Mouse (Mus musculus) cerebellum, adult 11 months (tissue): ENCODE measurements around the gene Gm7030.
"Not testable (repeated sequence)": the region's sequence is repeated elsewhere in the genome, so short reads cannot be mapped to it uniquely, and the experiment has no call there.

Source experiments
- DNase-seq: peaks from one replicate; pipeline ENCODE4 v3.0.0; 2022

The Gm7030 gene

DNA sequence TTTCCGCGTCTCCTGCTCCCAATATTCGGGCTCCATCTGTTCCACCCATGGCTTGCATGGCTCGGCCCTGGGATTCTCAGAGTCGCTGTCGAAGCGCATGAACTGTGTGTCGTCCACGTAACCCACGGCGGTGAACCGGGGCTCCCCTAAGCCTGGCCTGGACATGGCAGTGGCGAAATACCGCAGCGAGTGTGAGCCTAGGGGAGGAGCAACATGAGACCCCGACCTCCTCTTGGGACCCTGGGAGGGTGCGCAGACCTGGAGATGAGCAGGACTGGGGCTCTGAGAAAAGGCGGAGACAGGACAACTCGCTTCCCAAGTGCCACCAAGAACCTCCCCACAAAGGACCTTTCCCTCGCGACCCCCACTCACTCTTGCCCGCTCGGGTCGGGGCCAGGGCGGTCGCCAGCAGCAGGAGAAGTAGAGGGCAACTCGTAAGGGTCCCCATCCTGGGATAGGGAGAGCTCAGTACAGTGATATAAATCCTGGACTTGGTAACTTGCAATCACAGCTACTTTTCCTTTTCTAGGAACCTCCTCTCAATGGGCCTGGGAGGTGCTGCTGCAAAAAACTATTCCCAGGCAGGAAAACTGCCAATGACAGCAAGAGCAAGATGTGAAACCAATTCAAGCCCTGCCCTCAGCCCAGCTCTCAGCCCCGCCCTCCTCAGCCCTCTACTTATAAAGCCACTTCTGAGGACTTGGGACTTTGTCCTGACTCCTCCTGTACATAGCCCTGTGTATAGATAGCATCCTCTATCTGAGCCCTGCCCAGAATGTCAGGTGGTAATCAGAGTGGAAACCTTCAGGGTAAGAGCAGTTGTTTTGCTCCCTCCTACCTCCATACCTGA, at the start of gene Gm7030:
Gm7030 (minus strand) TSS at position 458 of the 850 bp plus-strand sequence.
- not testable (repeated sequence) for DNase-seq

DNA sequence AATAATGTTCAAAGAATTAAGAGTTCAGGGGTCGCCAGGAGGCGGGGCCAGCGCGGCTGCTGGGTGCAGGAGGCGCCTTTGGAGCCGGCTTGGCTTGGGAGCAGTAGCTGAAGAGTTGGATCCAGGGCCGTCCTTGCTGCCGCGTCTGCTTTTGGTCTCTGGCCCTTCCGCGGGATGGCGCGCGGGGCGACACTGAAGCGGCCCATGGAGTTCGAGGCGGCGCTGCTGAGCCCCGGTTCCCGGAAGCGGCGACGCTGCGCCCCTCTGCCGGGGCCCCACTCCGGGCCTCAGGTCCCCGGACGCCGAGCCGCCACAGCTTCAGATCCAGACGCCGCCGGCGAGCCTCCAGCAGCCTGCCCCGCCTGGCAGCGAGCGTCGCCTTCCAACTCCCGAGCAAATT, 49.7 kb upstream of the Gm7030 start:
- DNase-seq: not testable (repeated sequence)

DNA sequence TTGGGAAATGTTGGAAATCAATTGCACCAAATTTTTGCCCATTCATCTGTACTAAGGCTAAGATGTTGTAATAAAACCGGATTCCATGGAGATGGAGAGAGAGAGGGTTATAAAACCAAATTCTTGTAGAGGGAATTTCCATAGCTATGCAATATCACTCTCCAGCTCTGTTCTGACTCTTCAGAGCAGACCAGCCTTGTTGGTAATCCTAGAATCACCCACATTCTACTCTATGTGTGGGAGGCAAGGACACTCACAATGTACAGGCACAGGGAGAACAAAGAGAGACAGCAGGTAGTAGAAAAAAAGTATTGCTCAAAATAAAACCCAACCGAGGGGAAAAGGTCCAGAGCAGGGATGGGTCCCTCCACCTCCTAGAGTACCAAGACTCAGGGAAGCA, 46.9 kb upstream of the Gm7030 start:
- DNase-seq: not testable (repeated sequence)

DNA sequence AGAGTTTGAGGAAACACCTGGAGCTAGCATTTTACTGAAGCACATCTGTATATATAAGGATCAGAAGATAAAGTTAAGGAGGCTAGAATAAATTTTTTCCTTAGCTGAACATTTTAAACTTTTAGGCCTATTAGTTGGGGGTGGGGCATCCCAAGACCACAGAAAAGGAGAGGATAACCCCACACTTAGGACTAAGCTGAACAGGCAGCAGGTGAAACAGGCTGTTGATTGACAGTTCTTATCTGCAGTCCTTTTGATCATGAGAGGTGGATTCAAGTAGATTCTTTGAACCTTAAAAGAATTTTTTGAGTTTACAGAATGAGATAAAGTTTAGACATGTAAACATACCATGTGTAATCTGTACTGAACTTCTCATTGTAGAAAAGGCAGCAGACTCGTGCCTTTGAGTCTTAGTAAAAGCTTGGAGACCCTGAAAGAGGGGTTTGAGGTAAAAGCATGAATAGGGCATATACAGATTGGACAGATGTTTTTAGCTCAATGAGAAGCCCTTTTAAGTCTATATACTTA, 41.1 kb upstream of the Gm7030 start:
- no peak for DNase-seq

DNA sequence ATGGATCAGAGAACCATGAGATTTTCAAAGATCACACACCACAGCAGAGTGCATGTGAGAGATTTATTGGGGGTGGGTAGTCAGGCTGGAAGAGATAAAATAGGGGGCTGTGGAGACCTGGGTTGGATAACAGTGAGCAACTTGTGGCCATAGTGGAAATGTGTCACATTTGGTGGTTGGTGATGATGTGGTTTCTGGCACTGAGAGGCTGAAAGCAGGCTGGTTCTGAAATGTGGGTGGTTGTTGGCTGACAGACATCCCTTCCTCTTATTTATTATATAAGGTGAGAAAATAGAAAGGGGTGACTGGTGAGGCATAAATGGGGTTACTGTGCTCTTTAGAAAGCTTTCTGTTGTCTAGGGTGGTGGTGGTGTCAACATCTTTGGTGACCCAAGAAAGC, 40.5 kb upstream of the Gm7030 start:
- no peak for DNase-seq

DNA sequence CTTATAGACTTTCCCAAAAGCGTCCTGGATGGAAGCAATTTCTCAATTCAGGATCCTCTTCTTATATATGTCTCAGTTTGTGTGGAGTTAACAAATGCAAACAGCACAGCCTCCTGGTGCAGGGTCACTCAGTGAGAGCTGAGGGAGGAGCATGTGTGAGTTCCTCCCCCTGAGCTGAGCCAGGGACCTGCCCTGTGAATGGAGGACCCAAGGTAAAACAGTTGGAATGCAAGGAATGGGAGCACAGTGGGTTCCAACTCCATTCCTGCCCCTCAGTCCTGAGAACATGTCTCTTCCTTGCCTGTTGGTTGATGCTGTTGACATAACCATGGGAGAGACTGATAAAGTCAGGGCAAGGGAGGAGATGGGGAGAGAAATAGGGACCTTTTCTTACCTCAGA, 39.9 kb upstream of the Gm7030 start:
- not testable (repeated sequence) for DNase-seq

DNA sequence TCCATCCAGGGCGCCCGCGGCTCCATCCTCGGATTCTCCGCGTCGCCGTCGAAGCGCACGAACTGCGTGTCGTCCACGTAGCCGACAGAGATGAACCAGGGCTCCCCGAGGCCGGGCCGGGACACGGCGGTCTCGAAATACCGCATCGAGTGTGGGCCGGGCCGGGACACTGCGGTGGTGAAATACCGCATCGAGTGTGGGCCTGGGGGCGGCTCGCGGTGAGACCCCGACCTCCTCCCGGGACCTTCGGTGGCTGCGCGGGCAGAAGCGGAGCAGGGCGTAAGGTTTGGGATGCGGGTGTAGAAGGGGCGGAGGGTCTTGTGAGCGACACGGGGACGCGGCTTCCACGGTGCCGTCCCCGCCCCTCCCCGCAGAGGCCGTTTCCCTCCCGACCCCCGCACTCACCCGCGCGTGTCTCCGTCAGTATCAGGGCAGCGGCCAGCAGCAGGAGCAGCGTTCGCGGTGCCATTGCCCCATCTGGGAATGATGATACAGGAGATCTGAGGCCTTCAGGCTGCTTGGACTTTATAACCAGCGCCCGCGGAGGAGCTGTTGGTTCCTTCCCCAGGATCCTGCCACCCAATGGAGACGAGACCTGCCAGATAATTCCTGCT, 38.9 kb upstream of the Gm7030 start, which contains the start of gene Gm8909:
Gm8909 (minus strand) TSS at position 499 of the 614 bp plus-strand sequence.
- DNase-seq: no peak

DNA sequence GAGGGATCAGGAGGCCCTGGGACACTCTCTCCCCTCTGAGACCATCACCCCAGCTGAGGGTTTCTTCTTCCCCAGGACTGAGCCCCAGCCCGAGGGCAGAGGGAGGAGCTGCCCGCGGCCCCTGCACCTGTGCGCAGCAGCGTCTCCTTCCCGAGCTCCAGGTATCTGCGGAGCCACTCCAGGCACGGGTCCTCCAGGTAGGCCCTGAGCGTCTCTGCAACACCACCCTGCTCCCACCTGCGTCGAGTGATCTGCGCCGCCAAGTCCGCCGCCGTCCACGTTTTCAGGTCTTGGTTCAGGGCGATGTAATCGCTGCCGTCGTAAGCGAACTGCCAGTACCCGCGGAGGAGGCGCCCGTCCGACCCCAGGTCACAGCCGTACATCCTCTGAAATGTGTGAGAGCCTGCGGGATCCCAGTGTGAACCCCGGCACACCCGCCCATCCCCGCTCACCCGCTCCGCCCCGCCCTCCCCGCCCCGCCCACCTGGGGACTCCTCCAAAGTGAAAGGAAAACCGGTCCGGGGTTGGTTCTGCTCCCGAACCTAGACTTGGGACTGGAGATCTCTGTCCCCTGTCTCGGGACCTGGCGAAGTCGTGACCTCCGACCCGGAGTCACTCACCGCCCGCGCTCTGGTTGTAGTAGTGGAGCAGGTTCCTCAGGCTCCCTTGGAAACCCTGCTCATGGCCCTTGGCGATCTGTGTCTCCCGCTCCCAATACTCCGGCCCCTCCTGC, 38.2 kb upstream of the Gm7030 start:
- no peak for DNase-seq

DNA sequence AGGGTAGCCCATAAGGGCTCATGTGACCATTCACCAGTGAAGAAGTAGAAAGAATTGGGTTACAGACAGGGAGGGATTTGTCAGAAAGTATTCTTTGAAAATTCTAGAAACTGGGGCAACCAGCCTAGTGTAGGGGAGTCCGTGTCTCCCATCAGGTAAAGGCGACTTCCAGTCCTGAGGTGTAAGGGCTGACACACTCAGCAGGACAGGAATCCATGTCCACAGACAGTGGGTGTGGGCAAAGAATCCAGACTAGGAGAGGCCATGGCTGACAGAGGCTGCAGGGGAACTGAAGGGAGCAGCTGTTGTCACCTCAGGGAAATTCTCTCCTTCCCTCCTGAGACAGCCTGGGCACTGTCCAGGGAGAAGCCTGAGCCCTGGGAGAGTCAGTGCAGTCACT, 37.7 kb upstream of the Gm7030 start:
- not testable (repeated sequence) for DNase-seq

DNA sequence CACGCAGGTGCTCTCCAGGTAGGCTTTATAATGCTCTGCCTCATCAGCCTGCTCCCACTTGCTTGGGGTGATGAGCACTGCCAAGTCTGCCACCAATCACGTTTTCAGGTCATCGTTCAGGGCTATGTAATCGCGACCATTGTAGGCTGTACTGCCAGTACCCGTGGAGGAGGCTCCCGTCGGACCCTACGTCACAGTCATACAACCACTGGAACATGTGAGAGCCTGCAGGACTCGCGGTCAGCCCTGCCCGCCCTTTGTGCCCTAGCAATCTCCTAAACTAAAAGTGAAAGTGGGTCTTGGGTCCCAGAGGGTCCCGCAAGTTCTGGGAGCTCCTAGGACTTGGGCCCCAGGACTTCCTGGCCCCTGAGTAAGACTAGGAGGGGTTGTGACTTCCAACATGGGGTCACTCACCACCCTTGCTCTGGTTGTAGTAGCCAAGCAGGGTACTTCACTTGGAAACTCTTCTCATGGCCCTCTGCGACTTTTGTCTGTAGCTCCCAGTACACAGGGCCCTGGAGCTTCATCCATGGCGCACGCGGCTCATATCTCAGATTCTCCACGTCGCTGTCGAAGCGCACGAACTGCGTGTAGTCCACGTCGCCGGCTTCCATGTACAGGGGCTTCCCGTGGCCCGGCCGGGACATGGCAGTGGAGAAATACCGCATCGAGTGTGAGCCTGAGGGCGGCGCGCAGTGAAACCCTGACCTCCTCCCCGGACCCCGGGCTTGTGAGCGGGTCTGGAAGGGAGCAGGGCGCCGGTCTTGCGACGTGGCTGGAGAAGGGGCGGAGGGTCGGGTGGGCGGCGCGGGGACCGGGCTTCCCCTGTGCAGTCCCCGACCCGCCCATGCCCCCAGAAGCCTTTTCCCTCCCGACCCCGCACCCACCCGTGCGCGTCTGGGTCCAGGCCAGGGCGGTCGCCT, 32.2 kb upstream of the Gm7030 start:
- no peak for DNase-seq

DNA sequence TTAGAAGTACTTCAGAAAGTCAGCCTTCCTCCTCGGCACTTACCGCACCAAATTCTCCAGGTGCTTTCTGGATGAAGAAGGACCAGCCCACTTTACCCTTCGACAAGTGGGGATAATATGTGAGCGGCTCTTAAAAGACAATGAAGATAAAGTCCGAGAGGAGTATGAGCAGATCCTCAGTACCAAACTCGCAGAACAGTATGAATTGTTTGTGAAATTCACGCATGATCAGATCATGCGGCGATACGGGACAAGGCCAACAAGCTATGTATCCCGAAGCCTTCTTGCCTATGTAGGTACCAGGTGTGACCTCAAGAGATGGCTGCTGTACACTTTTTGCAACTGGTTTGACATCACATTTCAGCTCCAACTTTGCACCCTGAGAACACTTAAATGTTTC, 29.0 kb upstream of the Gm7030 start:
- not testable (repeated sequence) for DNase-seq

DNA sequence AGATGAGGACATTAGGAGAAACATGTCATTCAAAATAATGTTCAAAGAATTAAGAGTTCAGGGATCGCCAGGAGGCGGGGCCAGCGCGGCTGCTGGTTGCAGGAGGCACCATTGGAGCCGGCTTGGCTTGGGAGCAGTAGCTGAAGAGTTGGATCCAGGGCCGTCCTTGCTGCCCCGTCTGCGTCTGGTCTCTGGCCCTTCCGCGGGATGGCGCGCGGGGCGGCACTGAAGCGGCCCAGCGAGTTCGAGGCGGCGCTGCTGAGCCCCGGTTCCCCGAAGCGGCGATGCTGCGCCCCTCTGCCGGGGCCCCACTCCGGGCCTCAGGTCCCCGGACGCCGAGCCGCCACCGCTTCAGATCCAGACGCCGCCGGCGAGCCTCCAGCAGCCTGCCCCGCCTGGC, 28.6 kb upstream of the Gm7030 start:
- not testable (repeated sequence) for DNase-seq

DNA sequence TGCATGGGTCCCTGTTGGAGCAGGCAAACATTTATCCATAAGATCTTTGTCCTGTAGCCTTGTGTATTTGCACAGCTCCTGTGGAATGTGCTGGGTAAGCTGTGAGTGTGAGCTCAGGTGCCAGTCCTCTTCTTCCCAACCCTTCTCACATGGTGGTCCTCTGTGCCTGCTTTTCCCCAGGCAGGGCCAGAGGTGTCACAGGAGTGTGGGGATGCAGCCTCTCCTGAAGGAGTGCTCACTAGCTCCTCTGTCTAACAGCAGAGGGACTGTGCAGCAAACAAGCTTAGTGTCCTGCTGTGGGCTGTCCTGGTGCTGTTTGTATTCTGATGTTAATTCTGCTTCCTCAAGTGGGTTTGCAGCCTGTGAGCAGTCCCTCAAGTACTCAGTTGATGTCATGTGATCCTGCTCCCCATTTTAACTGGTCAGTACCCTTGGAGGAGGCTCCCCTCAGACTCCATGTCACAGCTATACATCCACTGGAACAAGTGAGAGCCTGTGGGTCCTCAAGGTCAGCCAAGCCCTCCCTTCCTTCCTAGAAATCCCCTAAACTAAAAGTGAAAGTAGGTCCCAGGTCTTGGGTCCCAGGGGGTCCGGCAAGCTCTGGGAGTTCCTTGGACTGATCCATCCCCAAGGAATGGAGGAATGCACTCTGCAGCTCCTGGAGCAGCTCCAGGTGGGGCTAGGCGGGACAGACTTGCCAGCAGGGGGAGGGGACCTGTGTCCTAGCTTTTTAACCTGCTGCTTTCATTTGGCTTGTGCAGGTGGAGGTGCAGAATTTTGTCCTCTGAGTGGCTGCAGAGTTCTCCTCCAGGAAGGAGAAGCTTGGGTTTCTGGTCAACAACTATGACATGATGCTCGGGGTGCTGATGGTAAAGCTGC, 25.3 kb upstream of the Gm7030 start:
- DNase-seq: no peak

DNA sequence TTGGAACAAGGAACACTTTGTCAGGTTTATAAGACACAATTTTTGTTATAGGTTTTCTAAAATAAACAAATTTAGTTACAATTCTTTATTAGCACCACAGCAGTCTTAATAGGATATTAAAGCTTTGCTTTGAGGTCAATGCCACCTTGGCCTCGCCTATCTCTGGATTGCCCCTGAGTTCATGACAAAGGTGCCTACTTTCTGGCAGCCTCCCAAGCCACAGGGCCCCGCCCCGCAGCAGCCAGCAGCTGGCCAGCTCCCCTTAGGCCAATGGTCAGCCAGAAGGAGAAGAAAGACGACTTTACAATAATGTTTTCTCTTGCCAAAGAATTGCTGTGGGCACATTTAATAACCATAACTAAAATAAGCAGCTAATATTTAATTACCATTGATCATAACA, 22.0 kb upstream of the Gm7030 start:
- DNase-seq: not testable (repeated sequence)

DNA sequence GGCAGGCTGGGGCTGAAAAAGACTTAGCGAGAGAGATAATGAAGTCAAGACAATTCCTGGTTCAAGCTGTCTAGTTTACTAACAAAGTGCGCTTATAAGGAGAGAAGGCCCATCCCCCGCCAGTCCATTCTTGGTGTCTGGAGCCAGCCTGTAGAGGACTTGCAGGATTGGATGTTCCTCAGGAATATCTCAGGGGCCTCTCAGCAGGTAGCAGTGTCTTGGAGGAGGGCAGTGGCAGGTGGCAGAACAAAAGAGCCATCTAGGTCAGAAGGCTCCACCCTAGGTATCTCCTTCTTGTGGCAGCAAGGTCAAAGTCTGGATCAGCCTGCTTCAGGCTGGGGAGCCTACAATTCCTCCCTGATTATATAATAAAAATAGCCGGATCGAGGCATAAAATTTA, 19.2 kb upstream of the Gm7030 start:
- not testable (repeated sequence) for DNase-seq

DNA sequence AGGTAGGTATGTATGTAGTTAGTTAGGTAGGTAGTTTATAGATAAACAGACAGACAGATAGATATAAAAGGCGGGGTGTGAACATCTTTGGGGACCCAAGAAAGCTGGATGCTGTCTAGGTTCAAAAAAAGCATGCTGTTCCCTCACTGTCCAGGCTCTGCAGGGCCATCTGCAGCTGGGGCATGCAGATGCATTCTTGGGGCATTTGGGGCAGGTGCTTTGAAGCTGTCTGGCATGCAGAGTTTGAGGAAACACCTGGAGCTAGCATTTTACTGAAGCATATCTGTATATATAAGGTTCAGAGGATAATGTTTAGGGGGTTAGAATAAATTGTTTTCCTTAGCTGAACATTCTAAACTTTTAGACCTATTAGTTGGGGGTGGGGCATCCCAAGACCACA, 17.7 kb upstream of the Gm7030 start:
- not testable (repeated sequence) for DNase-seq

DNA sequence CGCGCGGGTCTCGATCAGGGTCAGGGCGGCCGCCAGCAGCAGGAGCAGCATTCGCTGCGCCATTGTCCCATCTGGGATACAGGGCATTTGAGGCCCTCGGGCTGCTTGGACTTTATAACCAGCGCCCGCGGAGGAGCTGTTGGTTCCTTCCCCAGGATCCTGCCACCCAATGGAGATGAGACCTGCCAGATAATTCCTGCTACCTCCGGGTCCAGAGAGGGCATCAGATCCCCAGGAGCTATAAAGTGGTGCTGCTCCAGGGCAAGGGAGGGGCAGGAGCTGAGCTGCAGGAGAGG, 16.6 kb upstream of the Gm7030 start:
- DNase-seq: not testable (repeated sequence)

DNA sequence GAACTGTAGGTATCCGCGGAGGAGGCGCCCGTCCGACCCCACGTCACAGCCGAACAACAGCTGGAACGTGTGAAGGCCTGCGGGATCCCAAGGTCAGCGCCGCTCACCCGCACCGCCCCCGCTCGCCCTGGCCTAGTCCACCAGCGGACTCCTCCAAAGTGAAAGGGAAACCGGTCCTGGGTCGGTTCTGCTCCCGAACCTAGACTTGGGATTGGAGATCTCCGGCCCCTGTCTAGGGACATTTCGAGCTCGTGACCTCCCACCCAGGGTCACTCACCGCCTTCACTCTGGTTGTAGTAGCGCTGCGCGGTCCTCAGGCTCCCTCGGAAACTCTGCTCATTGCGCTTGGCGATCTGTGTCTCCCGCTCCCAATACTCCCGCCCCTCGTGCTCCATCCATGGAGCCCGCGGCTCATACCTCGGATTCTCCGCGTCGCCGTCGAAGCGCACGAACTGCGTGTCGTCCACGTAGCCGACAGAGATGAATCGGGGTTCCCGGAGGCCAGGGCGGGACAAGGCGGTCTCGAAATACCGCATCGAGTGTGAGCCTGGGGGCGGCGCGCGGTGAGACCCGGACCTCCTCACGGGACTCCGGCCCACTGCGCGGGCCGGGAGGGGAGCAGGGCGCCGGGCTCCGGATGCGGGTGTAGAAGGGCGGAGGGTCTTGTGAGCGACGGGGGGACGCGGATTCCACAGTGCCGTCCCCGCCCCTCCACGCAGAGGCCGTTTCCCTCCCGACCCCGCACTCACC, 16.1 kb upstream of the Gm7030 start:
- DNase-seq: no peak

DNA sequence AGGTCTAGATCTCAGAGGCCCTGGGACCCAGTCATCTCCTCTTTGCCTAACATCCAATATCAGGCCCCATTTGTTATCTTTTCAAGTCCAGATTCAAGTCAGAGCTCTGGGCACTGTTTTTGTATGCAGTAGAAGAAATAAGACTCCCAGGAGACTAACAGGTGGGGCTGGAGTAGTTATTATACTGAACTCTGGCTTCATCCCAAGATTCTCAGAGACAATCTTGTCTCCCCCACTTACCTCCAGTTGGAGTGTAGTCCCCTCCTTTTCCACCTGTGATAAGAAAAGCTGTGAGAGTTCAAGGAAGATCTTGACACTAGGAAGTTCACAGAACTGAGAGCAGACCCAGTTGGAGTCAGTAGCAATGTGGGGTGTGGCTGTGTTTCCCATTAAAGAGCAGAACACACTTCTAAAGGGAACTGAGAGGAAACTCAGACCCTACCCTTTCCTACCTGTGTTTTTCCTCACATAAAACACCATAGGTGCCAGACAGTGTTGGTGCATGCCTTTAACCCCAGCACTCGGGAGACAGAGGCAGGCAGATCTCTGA, 7.1 kb upstream of the Gm7030 start:
- not testable (repeated sequence) for DNase-seq
